In the genomic region with DNA sequence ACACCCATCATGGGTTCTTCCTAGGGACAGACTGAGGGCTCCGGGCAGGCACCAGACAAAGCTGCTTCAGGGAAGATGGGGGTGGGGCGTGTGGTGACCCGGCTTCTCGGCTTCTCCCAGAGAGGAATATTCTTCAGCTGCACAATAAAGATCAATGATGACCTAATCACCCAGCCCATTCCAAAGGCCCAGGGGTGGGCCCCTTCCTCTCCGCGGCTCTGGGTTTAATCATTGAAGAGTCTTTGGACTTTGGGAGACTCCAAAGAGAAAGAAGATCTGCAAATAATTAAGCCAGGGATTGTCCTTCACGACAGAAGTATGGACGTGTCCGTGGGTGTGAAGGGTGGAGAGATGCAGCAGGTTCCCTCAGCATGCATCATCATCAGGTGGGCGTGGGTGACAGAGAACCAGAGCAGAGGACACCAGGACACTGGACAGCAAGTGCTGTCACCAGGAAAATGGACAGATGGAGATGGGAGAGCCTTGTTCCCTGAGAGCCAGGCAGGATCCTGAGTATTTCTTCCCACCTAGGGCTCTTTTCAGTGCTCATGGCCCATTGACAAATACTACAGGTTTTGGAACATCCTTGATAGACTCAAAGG, we compare ENCODE assay signal across 11 mouse cellular contexts. TPM values are rescaled to one million over a fixed set of nuclear protein-coding genes. Genes with fewer than 3 reads are reported as not detected.
DNase-seq lines count a peak whose midpoint lies in the region; ATAC-seq and TF ChIP-seq lines count a peak whose summit lies in the region.
"Had no signal": no experiment of that assay in that cellular context is flagged by ENCODE, and none has a peak within 500 bp of the region (broad histone marks: within the 10 kb centered on the region; RNA-seq: fewer than 3 reads in every experiment).

No protein-coding gene starts in this region.

- H3K4me1 ChIP-seq in lung, embryonic 15.5 days = 0 out of 2 replicates have a peak, but pooled peaks cover 9% of the 10 kb centered on the region
- H3K4me1 ChIP-seq in kidney, embryonic 15.5 days = peaks cover 29% of the 10 kb centered on the region

- WGBS in lung, embryonic 15.5 days = 52% methylated on average over 10 of the region's 10 CpGs
- 43% methylated on average over 10 of the region's 10 CpGs for WGBS in kidney, embryonic 15.5 days

- no peak for TF ChIP-seq POLR2A in myocyte (IDR thresholded peaks at IDR 0.05; ENCODE audit: insufficient read length, low read depth)

- no peak for ATAC-seq in lung, embryonic 15.5 days (ENCODE audit: borderline replicate concordance, extremely low read depth, low FRiP score, low TSS enrichment)
- ATAC-seq in kidney, embryonic 15.5 days (replicated peaks; ENCODE audit: low FRiP score) = 0 out of 2 replicates have a peak, but pooled peaks have one; percentile 47
- no peak for ATAC-seq in frontal cortex, adult (ENCODE audit: low TSS enrichment)
- ATAC-seq: inflammation-experienced regulatory T-cells, adult 6 months had no signal

- H3K36me3 ChIP-seq in lung, embryonic 15.5 days = no peaks in the 10 kb centered on the region
- no peaks in the 10 kb centered on the region for H3K36me3 ChIP-seq in kidney, embryonic 15.5 days
- H3K36me3 ChIP-seq in myocyte (ENCODE audit: control insufficient read depth, insufficient read depth) = no peaks in the 10 kb centered on the region
- H3K36me3 ChIP-seq: limb, embryonic 15.5 days had no signal

- DNase-seq in embryo, embryonic 10.5 days (ENCODE audit: low spot score) = peak; percentile 37
- DNase-seq in embryo, embryonic 10 days (ENCODE audit: low spot score) = no peak
- no peak for DNase-seq in lung, postnatal 14 days
- no peak for DNase-seq in frontal cortex, postnatal 14 days (ENCODE audit: low spot score in 2 of 2)
- DNase-seq: right cerebral cortex, postnatal 14 days had no signal

- H3K27ac ChIP-seq in lung, embryonic 15.5 days = peak overlapping the region; percentile 24; the same call in 1 of the 2 replicates
- peak overlapping the region; percentile 77 for H3K27ac ChIP-seq in kidney, embryonic 15.5 days
- H3K27ac ChIP-seq: limb, embryonic 15.5 days had no signal

- H3K9me3 ChIP-seq in lung, embryonic 15.5 days = no peaks in the 10 kb centered on the region
- H3K9me3 ChIP-seq in kidney, embryonic 15.5 days (replicated peaks) = no peaks in the 10 kb centered on the region
- H3K9me3 ChIP-seq: limb, embryonic 15.5 days had no signal

- no peak overlapping the region for H3ac ChIP-seq in myocyte (ENCODE audit: control insufficient read depth, insufficient read length)

- no peak overlapping the region for H3K4me2 ChIP-seq in lung, embryonic 15.5 days
- no peak overlapping the region for H3K4me2 ChIP-seq in kidney, embryonic 15.5 days
- peak overlapping the region; percentile 14 for H3K4me2 ChIP-seq in myocyte (ENCODE audit: low read depth)
- H3K4me2 ChIP-seq: limb, embryonic 15.5 days had no signal

- H3K9ac ChIP-seq in lung, embryonic 15.5 days = no peak overlapping the region
- no peak overlapping the region for H3K9ac ChIP-seq in kidney, embryonic 15.5 days
- H3K9ac ChIP-seq: limb, embryonic 15.5 days had no signal

- H3K79me2 ChIP-seq in myocyte (ENCODE audit: control insufficient read depth, insufficient read depth) = no peaks in the 10 kb centered on the region

- H3K4me3 ChIP-seq in lung, embryonic 15.5 days = no peak overlapping the region
- H3K4me3 ChIP-seq in kidney, embryonic 15.5 days (replicated peaks) = no peak overlapping the region
- no peak overlapping the region for H3K4me3 ChIP-seq in myocyte
- H3K4me3 ChIP-seq: limb, embryonic 15.5 days had no signal

- H3K27me3 ChIP-seq in lung, embryonic 15.5 days = no peaks in the 10 kb centered on the region
- no peaks in the 10 kb centered on the region for H3K27me3 ChIP-seq in kidney, embryonic 15.5 days
- peaks cover 6% of the 10 kb centered on the region for H3K27me3 ChIP-seq in myocyte (ENCODE audit: control insufficient read depth, insufficient read depth, insufficient read length)
- H3K27me3 ChIP-seq: limb, embryonic 15.5 days had no signal

TF ChIP-seq in myocyte, 11 proteins besides CTCF, POLR2A, EP300 and RAD21:
- no peak for TF ChIP-seq TCF12 (IDR thresholded peaks at IDR 0.05; ENCODE audit: insufficient read depth, poor library complexity, severe bottlenecking)

RNA-seq across cellular contexts. Expression of a gene that starts 28.5 kb away (rescaled TPM):
- polyA plus RNA-seq in lung, embryonic 15.5 days (2015; fragmentation: Nextera tagmentation; extraction: Ambion mirVana) = 7.3 and 9.0 TPM in 2 replicates
- 15.0 and 16.2 TPM in 2 replicates for polyA plus RNA-seq in kidney, embryonic 15.5 days (2015; fragmentation: Nextera tagmentation; extraction: Ambion mirVana)
- 0.80 TPM for polyA plus RNA-seq in myocyte (2012; fragmentation: generic; extraction: Trizol)
- polyA plus RNA-seq: inflammation-experienced regulatory T-cells, adult 6 months had no signal
